Mouse (Mus musculus): Measurements from ENCODE around the gene Zbtb11.
"Not testable (repeated sequence)": the region's sequence is repeated elsewhere in the genome, so short reads cannot be mapped to it uniquely, and the experiment has no call there.

Zbtb11 gene

GRCm38 (mm10) chr16:55973431-55974255 lies at the start of gene Zbtb11:
Gene Zbtb11, plus strand, starts transcription at chr16:55973883.
- in situ Hi-C loops (cut with MboI, MseI): no loop called here

GRCm38 (mm10) chr16:55924010-55924409 lies 49.7 kb upstream of the Zbtb11 start:
- in situ Hi-C loops (cut with MboI, MseI): no loop called here

- in situ Hi-C loops (cut with MboI, MseI): loop anchor here (5.0 to 25.0 kb wide), 2 partner anchors 42 to 778 kb away; partner anchors contain the start of gene Tfg
These were observed 39.9 kb upstream of the Zbtb11 start for GRCm38 (mm10) chr16:55933681-55934343.

GRCm38 (mm10) chr16:55934453-55935037 lies 39.1 kb upstream of the Zbtb11 start, which contains the start of gene Cep97:
Gene Cep97, minus strand, starts transcription at chr16:55934855.
- in situ Hi-C loops (cut with MboI, MseI): loop anchor here (5.0 to 25.0 kb wide), 2 partner anchors 42 to 778 kb away; partner anchors contain the start of gene Tfg

GRCm38 (mm10) chr16:55938761-55939160 lies 34.9 kb upstream of the Zbtb11 start:
- in situ Hi-C loops (cut with MboI, MseI): loop anchor here (25.0 kb wide), 1 partner anchor 774 kb away; the partner anchor contains the start of gene Tfg

- in situ Hi-C loops (cut with MboI, MseI): loop anchor here (10.0 to 25.0 kb wide), 3 partner anchors 685 to 1075 kb away; partner anchors contain the start of gene Tfg
These were observed 34.0 kb upstream of the Zbtb11 start for GRCm38 (mm10) chr16:55939703-55940102.

GRCm38 (mm10) chr16:55940781-55941180 lies 32.9 kb upstream of the Zbtb11 start:
- in situ Hi-C loops (cut with MboI, MseI): loop anchor here (10.0 to 25.0 kb wide), 3 partner anchors 684 to 1074 kb away; partner anchors contain the start of gene Tfg

- in situ Hi-C loops (cut with MboI, MseI): loop anchor here (10.0 to 25.0 kb wide), 3 partner anchors 678 to 1068 kb away; partner anchors contain the start of gene Tfg
These were observed 26.4 kb upstream of the Zbtb11 start for GRCm38 (mm10) chr16:55947266-55947665.

- in situ Hi-C loops (cut with MboI, MseI): loop anchor here (10.0 to 25.0 kb wide), 3 partner anchors 677 to 1067 kb away; partner anchors contain the start of gene Tfg
These were observed 25.7 kb upstream of the Zbtb11 start for GRCm38 (mm10) chr16:55947876-55948410.

- in situ Hi-C loops (cut with MboI, MseI): loop anchor here (10.0 to 25.0 kb wide), 3 partner anchors 676 to 1066 kb away; partner anchors contain the start of gene Tfg
These were observed 24.7 kb upstream of the Zbtb11 start for GRCm38 (mm10) chr16:55948963-55949362.

- in situ Hi-C loops (cut with MboI, MseI): no loop called here
These were observed 23.2 kb upstream of the Zbtb11 start for GRCm38 (mm10) chr16:55950462-55950861.

GRCm38 (mm10) chr16:55950946-55951678 lies 22.6 kb upstream of the Zbtb11 start:
- in situ Hi-C loops (cut with MboI, MseI): no loop called here

- in situ Hi-C loops (cut with MboI, MseI): no loop called here
These were observed 21.9 kb upstream of the Zbtb11 start for GRCm38 (mm10) chr16:55951679-55952327.

- in situ Hi-C loops (cut with MboI, MseI): no loop called here
These were observed 20.9 kb upstream of the Zbtb11 start for GRCm38 (mm10) chr16:55952771-55953170.

GRCm38 (mm10) chr16:55954196-55954595 lies 19.5 kb upstream of the Zbtb11 start:
- in situ Hi-C loops (cut with MboI, MseI): not testable (repeated sequence)

GRCm38 (mm10) chr16:55963068-55963467 lies 10.6 kb upstream of the Zbtb11 start:
- in situ Hi-C loops (cut with MboI, MseI): loop anchor here (10.0 kb wide), 2 partner anchors 112 to 1152 kb away; no protein-coding TSS in a partner anchor

GRCm38 (mm10) chr16:55964126-55964949 lies 9.3 kb upstream of the Zbtb11 start:
- in situ Hi-C loops (cut with MboI, MseI): loop anchor here (10.0 kb wide), 2 partner anchors 110 to 1150 kb away; no protein-coding TSS in a partner anchor

- in situ Hi-C loops (cut with MboI, MseI): loop anchor here (10.0 kb wide), 2 partner anchors 108 to 1148 kb away; no protein-coding TSS in a partner anchor
These were observed 7.3 kb upstream of the Zbtb11 start, which contains the start of gene Rpl24 for GRCm38 (mm10) chr16:55966212-55966871. Gene Rpl24, plus strand, starts transcription at chr16:55966275.
